Mouse (Mus musculus) R1 (cell line): Measurements from ENCODE around the gene 4930556J24Rik.

Source experiments
- DNase-seq: peaks from one replicate; pipeline ENCODE4 v3.0.0-alpha.2; 2018; ENCODE audit warnings: low read depth, low spot score

Gene 4930556J24Rik

GRCm38 (mm10) chr11:3893970-3894369, 82.6 kb downstream of the 4930556J24Rik start:
- no peak for DNase-seq
